Mouse (Mus musculus) brain, embryonic 18.5 days (tissue): ENCODE data around the gene Bcl11b.
A peak's percentile ranks its signal among the peaks of the same experiment; 100 is the strongest.

Experiments
- DNase-seq: peaks from one replicate; pipeline ENCODE4 v3.0.0-alpha.2; 2012; ENCODE audit warnings: low read depth, low spot score

Gene Bcl11b

GRCm38 (mm10) chr12:107971081-107971780 is 32.2 kb downstream of the Bcl11b start:
- DNase-seq, result no peak

GRCm38 (mm10) chr12:107970637-107971036 is 32.8 kb downstream of the Bcl11b start:
- DNase-seq, result peak; percentile 67

GRCm38 (mm10) chr12:107969841-107970371 is 33.5 kb downstream of the Bcl11b start:
- peak; percentile 64 for DNase-seq

- no peak for DNase-seq
These were observed 34.3 kb downstream of the Bcl11b start for GRCm38 (mm10) chr12:107969126-107969525.

- no peak for DNase-seq
These were observed 35.1 kb downstream of the Bcl11b start for GRCm38 (mm10) chr12:107968331-107968730.

- DNase-seq, result no peak
These were observed 36.4 kb downstream of the Bcl11b start for GRCm38 (mm10) chr12:107967026-107967425.

GRCm38 (mm10) chr12:107965103-107965502 is 38.3 kb downstream of the Bcl11b start:
- DNase-seq, result no peak

GRCm38 (mm10) chr12:107964396-107965085 is 38.9 kb downstream of the Bcl11b start:
- DNase-seq, result no peak

GRCm38 (mm10) chr12:107962852-107963251 is 40.5 kb downstream of the Bcl11b start:
- no peak for DNase-seq

GRCm38 (mm10) chr12:107961843-107962242 is 41.6 kb downstream of the Bcl11b start:
- DNase-seq, result no peak

GRCm38 (mm10) chr12:107960789-107961491 is 42.5 kb downstream of the Bcl11b start:
- no peak for DNase-seq

GRCm38 (mm10) chr12:107960365-107960764 is 43.0 kb downstream of the Bcl11b start:
- DNase-seq, result no peak

GRCm38 (mm10) chr12:107959872-107960271 is 43.5 kb downstream of the Bcl11b start:
- DNase-seq, result no peak

- no peak for DNase-seq
These were observed 50.2 kb downstream of the Bcl11b start for GRCm38 (mm10) chr12:107953044-107953684.

- no peak for DNase-seq
These were observed 51.1 kb downstream of the Bcl11b start for GRCm38 (mm10) chr12:107952318-107952724.

- DNase-seq, result no peak
These were observed 52.7 kb downstream of the Bcl11b start for GRCm38 (mm10) chr12:107950667-107951179.

GRCm38 (mm10) chr12:107949416-107949815 is 54.0 kb downstream of the Bcl11b start:
- no peak for DNase-seq

- DNase-seq, result no peak
These were observed 61.3 kb downstream of the Bcl11b start for GRCm38 (mm10) chr12:107942100-107942499.

- no peak for DNase-seq
These were observed 62.6 kb downstream of the Bcl11b start for GRCm38 (mm10) chr12:107940774-107941173.

- no peak for DNase-seq
These were observed 64.2 kb downstream of the Bcl11b start for GRCm38 (mm10) chr12:107939177-107939576.

GRCm38 (mm10) chr12:107936972-107937371 is 66.4 kb downstream of the Bcl11b start:
- no peak for DNase-seq
